Mouse (Mus musculus) liver, embryonic 11.5 days (tissue): Measurements from ENCODE around the gene Rnf43. TPM values are rescaled to one million over a fixed set of nuclear protein-coding genes. Genes with fewer than 3 reads are reported as not detected.

ENCODE experiments used
- ATAC-seq: fragments of 200-750 bp; cut with Nextera tagmentation; replicated peaks from 2 replicates; pipeline ENCODE4 v1.8.0; 2017; ENCODE audit warnings: moderate number of reproducible peaks, mild to moderate bottlenecking, moderate TSS enrichment, moderate library complexity; ENCODE audit not compliant: low FRiP score
- DNase-seq: peaks from one replicate; pipeline ENCODE4 v3.0.0-alpha.2; 2017; ENCODE audit warnings: low spot score
- H3K27ac ChIP-seq: fragments of 300-500 bp; sonication (generic); 2 replicates; pipeline ENCODE4 v1.5.1; 2014; ENCODE audit warnings: mild to moderate bottlenecking, low read depth, low read length, control low read depth
- H3K27me3 ChIP-seq: fragments of 300-500 bp; sonication (generic); replicated peaks from 2 replicates; pipeline ENCODE4 v1.6.1; 2014; ENCODE audit warnings: low read length, mixed read lengths; ENCODE audit not compliant: control insufficient read depth, insufficient read depth
- H3K36me3 ChIP-seq: fragments of 300-500 bp; sonication (generic); 2 replicates; pipeline ENCODE4 v1.6.1; 2014; ENCODE audit warnings: mild to moderate bottlenecking, low read length, moderate library complexity, mixed read lengths; ENCODE audit not compliant: control insufficient read depth, insufficient read depth
- H3K4me1 ChIP-seq: fragments of 300-500 bp; sonication (generic); replicated peaks from 2 replicates; pipeline ENCODE4 v1.6.1; 2014; ENCODE audit warnings: low read length, mixed read lengths; ENCODE audit not compliant: control insufficient read depth, insufficient read depth
- H3K4me2 ChIP-seq: fragments of 300-500 bp; sonication (generic); 2 replicates; pipeline ENCODE4 v1.6.1; 2014; ENCODE audit warnings: mild to moderate bottlenecking, control low read depth, moderate library complexity
- H3K4me3 ChIP-seq: fragments of 300-500 bp; sonication (generic); 2 replicates; pipeline ENCODE4 v1.5.1; 2014; ENCODE audit warnings: low read depth, low read length, control low read depth
- H3K9ac ChIP-seq: fragments of 300-500 bp; sonication (generic); 2 replicates; pipeline ENCODE4 v1.6.1; 2014; ENCODE audit warnings: low read depth, low read length, control low read depth
- H3K9me3 ChIP-seq: fragments of 300-500 bp; sonication (generic); 2 replicates; pipeline ENCODE4 v1.6.1; 2016; ENCODE audit warnings: low read length, inconsistent platforms, mixed read lengths; ENCODE audit not compliant: control insufficient read depth
- WGBS: fragments of 180-500 bp; shearing (Covaris S2); extraction: QIAGEN DNeasy Blood & Tissue Kit; methylation state at CpG from one replicate; pipeline ENCODE4 v1.1.7; 2014; 5-methylcytosine and 5-hydroxymethylcytosine counted together
- polyA plus RNA-seq: library from polyadenylated mRNA; unstranded; fragments of >200 nt; fragmentation: Nextera tagmentation; extraction: Ambion mirVana; gene quantifications from 2 replicates; pipeline ENCODE4 v1.2.1, GENCODE M21; 2014

Gene Rnf43
- polyA plus RNA-seq, 1 experiment from 2014 or later: 10.0 TPM

GRCm38 (mm10) chr11:87680786-87681185, 18.3 kb downstream of the Rnf43 start:
- WGBS: 85% methylated on average over 9 of the region's 9 CpGs
- no peaks in the 10 kb centered on the region for H3K27me3 ChIP-seq
- DNase-seq (no peak), ATAC-seq (no peak)
- H3K4me3 ChIP-seq: no peak overlapping the region
- H3K4me1 ChIP-seq: 0 out of 2 replicates have a peak, but pooled peaks cover 4% of the 10 kb centered on the region
- H3K36me3 ChIP-seq: no peaks in the 10 kb centered on the region
- no peak overlapping the region for H3K4me2 ChIP-seq
- no peaks in the 10 kb centered on the region for H3K9me3 ChIP-seq
- H3K9ac ChIP-seq: no peak overlapping the region
- H3K27ac ChIP-seq: no peak overlapping the region

GRCm38 (mm10) chr11:87682096-87682495, 19.6 kb downstream of the Rnf43 start:
- DNase-seq (no peak), ATAC-seq (no peak)
- Histone ChIP-seq H3K27me3 (no peaks in the 10 kb centered on the region), H3K27ac (no peak overlapping the region), H3K36me3 (no peaks in the 10 kb centered on the region), H3K9me3 (no peaks in the 10 kb centered on the region), H3K4me3 (no peak overlapping the region), H3K4me2 (no peak overlapping the region), H3K9ac (no peak overlapping the region), H3K4me1 (peaks cover 8% of the 10 kb centered on the region)
- 86% methylated on average over 12 of the region's 12 CpGs for WGBS

- WGBS: 49% methylated on average over 13 of the region's 13 CpGs
- Histone ChIP-seq H3K4me3 (no peak overlapping the region), H3K36me3 (no peaks in the 10 kb centered on the region), H3K4me1 (peaks cover 17% of the 10 kb centered on the region), H3K9ac (no peak overlapping the region), H3K27ac (no peak overlapping the region), H3K9me3 (no peaks in the 10 kb centered on the region), H3K4me2 (no peak overlapping the region), H3K27me3 (no peaks in the 10 kb centered on the region)
- DNase-seq: no peak
- no peak for ATAC-seq
Observed at GRCm38 (mm10) chr11:87682838-87683571, 20.5 kb downstream of the Rnf43 start.

- ATAC-seq: no peak
- WGBS: 50% methylated on average over 7 of the region's 7 CpGs
Observed at GRCm38 (mm10) chr11:87686407-87686806, 23.9 kb downstream of the Rnf43 start.

GRCm38 (mm10) chr11:87687246-87688225, 25.0 kb downstream of the Rnf43 start:
- peaks cover 45% of the 10 kb centered on the region for H3K4me1 ChIP-seq
- no peaks in the 10 kb centered on the region for H3K27me3 ChIP-seq
- no peak overlapping the region for H3K4me3 ChIP-seq
- DNase-seq (no peak), ATAC-seq (no peak)
- H3K9me3 ChIP-seq: no peaks in the 10 kb centered on the region
- H3K27ac ChIP-seq: no peak overlapping the region
- H3K9ac ChIP-seq: no peak overlapping the region
- no peaks in the 10 kb centered on the region for H3K36me3 ChIP-seq
- H3K4me2 ChIP-seq: no peak overlapping the region
- 58% methylated on average over 15 of the region's 15 CpGs for WGBS

More at GRCm38 (mm10) chr11:87686407-87686806, 23.9 kb downstream of the Rnf43 start:
- DNase-seq: no peak
- Histone ChIP-seq H3K9me3 (no peaks in the 10 kb centered on the region), H3K9ac (no peak overlapping the region), H3K4me3 (no peak overlapping the region), H3K27me3 (no peaks in the 10 kb centered on the region), H3K36me3 (no peaks in the 10 kb centered on the region), H3K4me1 (peaks cover 41% of the 10 kb centered on the region), H3K4me2 (no peak overlapping the region), H3K27ac (no peak overlapping the region)

GRCm38 (mm10) chr11:87688478-87689203, 26.1 kb downstream of the Rnf43 start:
- Histone ChIP-seq H3K27ac (peak overlapping the region; percentile 64), H3K4me2 (peak overlapping the region; percentile 44), H3K36me3 (no peaks in the 10 kb centered on the region), H3K9me3 (no peaks in the 10 kb centered on the region), H3K4me3 (no peak overlapping the region), H3K4me1 (peaks cover 41% of the 10 kb centered on the region), H3K9ac (no peak overlapping the region), H3K27me3 (no peaks in the 10 kb centered on the region)
- DNase-seq (no peak), ATAC-seq (no peak)
- 82% methylated on average over 11 of the region's 11 CpGs for WGBS

GRCm38 (mm10) chr11:87689402-87689808, 26.9 kb downstream of the Rnf43 start:
- Histone ChIP-seq H3K27me3 (no peaks in the 10 kb centered on the region), H3K9ac (no peak overlapping the region), H3K36me3 (no peaks in the 10 kb centered on the region), H3K4me2 (peak overlapping the region; percentile 53), H3K4me1 (peaks cover 41% of the 10 kb centered on the region), H3K4me3 (no peak overlapping the region), H3K27ac (peak overlapping the region; percentile 64), H3K9me3 (no peaks in the 10 kb centered on the region)
- WGBS: 42% methylated on average over 7 of the region's 7 CpGs
- peak; percentile 42 for ATAC-seq
- DNase-seq: no peak

GRCm38 (mm10) chr11:87690054-87690740, 27.7 kb downstream of the Rnf43 start:
- Histone ChIP-seq H3K4me1 (peaks cover 41% of the 10 kb centered on the region), H3K9me3 (no peaks in the 10 kb centered on the region), H3K4me3 (0 out of 2 replicates have a peak overlapping the region, but pooled peaks have one; percentile 2), H3K36me3 (no peaks in the 10 kb centered on the region), H3K4me2 (peak overlapping the region; percentile 53), H3K9ac (no peak overlapping the region), H3K27me3 (no peaks in the 10 kb centered on the region), H3K27ac (peak overlapping the region; percentile 59)
- 49% methylated on average over 16 of the region's 16 CpGs for WGBS
- no peak for DNase-seq
- ATAC-seq: peak; percentile 62
